Mouse (Mus musculus): ENCODE results near the gene Ptch1. TPM values are rescaled to one million over a fixed set of nuclear protein-coding genes. Genes with fewer than 3 reads are reported as not detected.
A peak's percentile ranks its signal among the peaks of the same experiment; 100 is the strongest.

The Ptch1 gene
- polyA plus RNA-seq, 1 experiment from 2014 or later = 25.6 TPM

GRCm38 (mm10) chr13:63486791-63487706 lies 86.3 kb downstream of the Ptch1 start:
- Histone ChIP-seq H3K4me1 (ENCODE audit: control insufficient read depth, insufficient read depth, low read length) (peaks cover 3% of the 10 kb centered on the region), H3K4me3 (ENCODE audit: low read depth, low read length) (no peak overlapping the region), H3K9me3 (ENCODE audit: control insufficient read depth, low read length) (no peaks in the 10 kb centered on the region), H3K9ac (ENCODE audit: low read length) (no peak overlapping the region), H3K27me3 (ENCODE audit: control insufficient read depth, insufficient read depth, low read length) (no peaks in the 10 kb centered on the region), H3K36me3 (ENCODE audit: control insufficient read depth, insufficient read depth, low read length) (no peaks in the 10 kb centered on the region), H3K4me2 (ENCODE audit: low read depth, severe bottlenecking) (no peak overlapping the region), H3K27ac (replicated peaks; ENCODE audit: low read depth, low read length) (no peak overlapping the region)
- ATAC-seq (ENCODE audit: insufficient number of reproducible peaks, low FRiP score, low TSS enrichment, low read depth) (0 out of 2 replicates have a peak, but pooled peaks have one; percentile 31), DNase-seq (ENCODE audit: low spot score) (no peak)
- 45% methylated on average over 18 of the region's 18 CpGs for WGBS

- Histone ChIP-seq H3K4me2 (ENCODE audit: low read depth, severe bottlenecking) (no peak overlapping the region), H3K4me1 (ENCODE audit: control insufficient read depth, insufficient read depth, low read length) (no peaks in the 10 kb centered on the region), H3K4me3 (ENCODE audit: low read depth, low read length) (no peak overlapping the region), H3K9me3 (ENCODE audit: control insufficient read depth, low read length) (no peaks in the 10 kb centered on the region), H3K9ac (ENCODE audit: low read length) (no peak overlapping the region), H3K36me3 (ENCODE audit: control insufficient read depth, insufficient read depth, low read length) (no peaks in the 10 kb centered on the region), H3K27ac (replicated peaks; ENCODE audit: low read depth, low read length) (no peak overlapping the region), H3K27me3 (ENCODE audit: control insufficient read depth, insufficient read depth, low read length) (no peaks in the 10 kb centered on the region)
- ATAC-seq (ENCODE audit: insufficient number of reproducible peaks, low FRiP score, low TSS enrichment, low read depth) (no peak), DNase-seq (ENCODE audit: low spot score) (no peak)
- 88% methylated on average over 8 of the region's 8 CpGs for WGBS
Observed at GRCm38 (mm10) chr13:63475356-63475755, 98.0 kb downstream of the Ptch1 start.

Other genes starting within 250 kb of the Ptch1 start
- gene Fancc, start 76.3 kb downstream of the Ptch1 start, polyA plus RNA-seq (2014; fragmentation: Nextera tagmentation; extraction: Ambion mirVana) = 24.9 and 25.5 TPM in 2 replicates
- gene Ercc6l2, start 241.6 kb upstream of the Ptch1 start, polyA plus RNA-seq (2014; fragmentation: Nextera tagmentation; extraction: Ambion mirVana) = 21.9 and 25.2 TPM in 2 replicates

Measured in limb, embryonic 11.5 days (tissue).